Mouse (Mus musculus) gastrocnemius, adult 18-20 months (tissue): ENCODE measurements around the gene Tle3. TPM values are rescaled to one million over a fixed set of nuclear protein-coding genes. Genes with fewer than 3 reads are reported as not detected.

ENCODE experiments used
- DNase-seq: peaks from one replicate; pipeline ENCODE4 v3.0.0; 2021; ENCODE audit warnings: low spot score
- total RNA-seq, 2 experiments: library from RNA; stranded (reverse); gene quantifications; 2 replicates each; pipeline ENCODE4 v1.2.3; 2021

Tle3 gene
- total RNA-seq, 2 experiments from 2014 or later = 7.1 TPM

- no peak for DNase-seq
These were observed 22.9 kb downstream of the Tle3 start for GRCm38 (mm10) chr9:61395071-61395470.

GRCm38 (mm10) chr9:61396474-61396873 is 24.3 kb downstream of the Tle3 start:
- DNase-seq = no peak

- DNase-seq = no peak
These were observed 25.0 kb downstream of the Tle3 start for GRCm38 (mm10) chr9:61397130-61397529.

GRCm38 (mm10) chr9:61398160-61398559 is 26.0 kb downstream of the Tle3 start:
- no peak for DNase-seq

GRCm38 (mm10) chr9:61400132-61400531 is 28.0 kb downstream of the Tle3 start:
- DNase-seq = no peak

GRCm38 (mm10) chr9:61401664-61402063 is 29.5 kb downstream of the Tle3 start:
- no peak for DNase-seq

- DNase-seq = no peak
These were observed 30.1 kb downstream of the Tle3 start for GRCm38 (mm10) chr9:61402268-61402667.

- no peak for DNase-seq
These were observed 30.6 kb downstream of the Tle3 start for GRCm38 (mm10) chr9:61402716-61403115.

GRCm38 (mm10) chr9:61403866-61404614 is 31.9 kb downstream of the Tle3 start:
- DNase-seq = no peak

GRCm38 (mm10) chr9:61404615-61404980 is 32.4 kb downstream of the Tle3 start:
- no peak for DNase-seq

GRCm38 (mm10) chr9:61404998-61405621 is 32.9 kb downstream of the Tle3 start:
- peak; percentile 68 for DNase-seq

GRCm38 (mm10) chr9:61406343-61406742 is 34.2 kb downstream of the Tle3 start:
- no peak for DNase-seq

- DNase-seq = no peak
These were observed 36.9 kb downstream of the Tle3 start for GRCm38 (mm10) chr9:61409046-61409445.

GRCm38 (mm10) chr9:61413665-61414456 is 41.7 kb downstream of the Tle3 start:
- DNase-seq = no peak

- no peak for DNase-seq
These were observed 44.4 kb downstream of the Tle3 start for GRCm38 (mm10) chr9:61416571-61416970.

GRCm38 (mm10) chr9:61421626-61422025 is 49.5 kb downstream of the Tle3 start:
- DNase-seq = no peak

GRCm38 (mm10) chr9:61424245-61424644 is 52.1 kb downstream of the Tle3 start:
- DNase-seq = no peak

- DNase-seq = no peak
These were observed 54.3 kb downstream of the Tle3 start for GRCm38 (mm10) chr9:61426493-61426892.

- DNase-seq = no peak
These were observed 54.9 kb downstream of the Tle3 start for GRCm38 (mm10) chr9:61427051-61427450.

GRCm38 (mm10) chr9:61427901-61428300 is 55.7 kb downstream of the Tle3 start:
- DNase-seq = peak; percentile 51

GRCm38 (mm10) chr9:61431830-61432229 is 59.7 kb downstream of the Tle3 start:
- no peak for DNase-seq

- no peak for DNase-seq
These were observed 61.0 kb downstream of the Tle3 start for GRCm38 (mm10) chr9:61433206-61433605.
